Mouse (Mus musculus): Measurements from ENCODE around the gene Lrrc75a.

DNA sequence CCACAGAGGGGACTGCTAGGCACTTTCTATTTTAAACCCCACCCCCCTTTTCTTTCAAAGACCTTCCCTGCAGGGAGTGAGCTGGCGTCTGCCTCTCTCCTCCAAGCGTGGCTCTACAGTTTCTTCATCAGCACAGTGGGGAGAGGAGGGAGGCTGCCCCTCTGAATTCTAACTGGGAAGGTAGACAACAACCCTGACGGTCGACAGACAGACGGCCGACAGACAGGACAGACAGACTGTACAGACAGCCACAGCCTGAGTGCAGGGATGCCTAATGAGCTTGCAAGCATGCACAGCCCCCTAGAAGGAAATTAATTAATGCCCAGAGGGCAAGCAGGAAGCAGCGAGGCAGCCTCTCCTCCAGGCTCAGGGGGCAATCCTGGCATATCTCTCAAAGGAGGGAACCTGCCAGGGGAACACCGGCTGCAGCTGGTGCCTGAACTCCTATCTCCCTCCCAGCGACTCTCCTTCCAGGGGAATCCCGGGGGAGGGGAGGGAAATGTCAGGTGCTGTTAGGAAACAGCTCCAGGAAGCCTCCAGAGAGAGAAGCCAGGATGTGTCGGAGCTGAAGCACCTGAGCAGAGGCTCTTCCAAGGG is 18.0 kb downstream of the Lrrc75a start:
- TF ChIP-seq CTCF (IDR thresholded peaks at IDR 0.05; ENCODE audit: control insufficient read depth, insufficient read depth, low read length) (no peak), POLR2A (IDR thresholded peaks at IDR 0.05; ENCODE audit: borderline replicate concordance, control insufficient read depth, low read depth, low read length) (no peak)

Data from bone marrow, adult 2 months (tissue).